Mouse (Mus musculus) liver, embryonic 11.5 days (tissue): Measurements from ENCODE around the gene Neo1. TPM values are rescaled to one million over a fixed set of nuclear protein-coding genes. Genes with fewer than 3 reads are reported as not detected.
A peak's percentile ranks its signal among the peaks of the same experiment; 100 is the strongest.
"Not testable (repeated sequence)": the region's sequence is repeated elsewhere in the genome, so short reads cannot be mapped to it uniquely, and the experiment has no call there.

Experiments
- ATAC-seq: fragments of 200-750 bp; cut with Nextera tagmentation; replicated peaks from 2 replicates; pipeline ENCODE4 v1.8.0; 2017; ENCODE audit warnings: moderate number of reproducible peaks, mild to moderate bottlenecking, moderate TSS enrichment, moderate library complexity; ENCODE audit not compliant: low FRiP score
- DNase-seq: peaks from one replicate; pipeline ENCODE4 v3.0.0-alpha.2; 2017; ENCODE audit warnings: low spot score
- H3K27ac ChIP-seq: fragments of 300-500 bp; sonication (generic); 2 replicates; pipeline ENCODE4 v1.5.1; 2014; ENCODE audit warnings: mild to moderate bottlenecking, low read depth, low read length, control low read depth
- H3K27me3 ChIP-seq: fragments of 300-500 bp; sonication (generic); replicated peaks from 2 replicates; pipeline ENCODE4 v1.6.1; 2014; ENCODE audit warnings: low read length, mixed read lengths; ENCODE audit not compliant: control insufficient read depth, insufficient read depth
- H3K36me3 ChIP-seq: fragments of 300-500 bp; sonication (generic); 2 replicates; pipeline ENCODE4 v1.6.1; 2014; ENCODE audit warnings: mild to moderate bottlenecking, low read length, moderate library complexity, mixed read lengths; ENCODE audit not compliant: control insufficient read depth, insufficient read depth
- H3K4me1 ChIP-seq: fragments of 300-500 bp; sonication (generic); replicated peaks from 2 replicates; pipeline ENCODE4 v1.6.1; 2014; ENCODE audit warnings: low read length, mixed read lengths; ENCODE audit not compliant: control insufficient read depth, insufficient read depth
- H3K4me2 ChIP-seq: fragments of 300-500 bp; sonication (generic); 2 replicates; pipeline ENCODE4 v1.6.1; 2014; ENCODE audit warnings: mild to moderate bottlenecking, control low read depth, moderate library complexity
- H3K4me3 ChIP-seq: fragments of 300-500 bp; sonication (generic); 2 replicates; pipeline ENCODE4 v1.5.1; 2014; ENCODE audit warnings: low read depth, low read length, control low read depth
- H3K9ac ChIP-seq: fragments of 300-500 bp; sonication (generic); 2 replicates; pipeline ENCODE4 v1.6.1; 2014; ENCODE audit warnings: low read depth, low read length, control low read depth
- H3K9me3 ChIP-seq: fragments of 300-500 bp; sonication (generic); 2 replicates; pipeline ENCODE4 v1.6.1; 2016; ENCODE audit warnings: low read length, inconsistent platforms, mixed read lengths; ENCODE audit not compliant: control insufficient read depth
- WGBS: fragments of 180-500 bp; shearing (Covaris S2); extraction: QIAGEN DNeasy Blood & Tissue Kit; methylation state at CpG from one replicate; pipeline ENCODE4 v1.1.7; 2014; 5-methylcytosine and 5-hydroxymethylcytosine counted together
- polyA plus RNA-seq: library from polyadenylated mRNA; unstranded; fragments of >200 nt; fragmentation: Nextera tagmentation; extraction: Ambion mirVana; gene quantifications from 2 replicates; pipeline ENCODE4 v1.2.1, GENCODE M21; 2014

The Neo1 gene
- polyA plus RNA-seq, 1 experiment from 2014 or later = 11.5 TPM

GRCm38 (mm10) chr9:58945910-58946309 is 90.3 kb downstream of the Neo1 start:
- not testable (repeated sequence) for H3K9ac ChIP-seq, H3K4me1 ChIP-seq, H3K36me3 ChIP-seq, H3K9me3 ChIP-seq, H3K4me2 ChIP-seq, H3K4me3 ChIP-seq, H3K27me3 ChIP-seq, H3K27ac ChIP-seq, DNase-seq
- 75% methylated on average over 1 of the region's 1 CpGs for WGBS
- ATAC-seq = 0 out of 2 replicates have a peak, but pooled peaks have one; percentile 56

DNA sequence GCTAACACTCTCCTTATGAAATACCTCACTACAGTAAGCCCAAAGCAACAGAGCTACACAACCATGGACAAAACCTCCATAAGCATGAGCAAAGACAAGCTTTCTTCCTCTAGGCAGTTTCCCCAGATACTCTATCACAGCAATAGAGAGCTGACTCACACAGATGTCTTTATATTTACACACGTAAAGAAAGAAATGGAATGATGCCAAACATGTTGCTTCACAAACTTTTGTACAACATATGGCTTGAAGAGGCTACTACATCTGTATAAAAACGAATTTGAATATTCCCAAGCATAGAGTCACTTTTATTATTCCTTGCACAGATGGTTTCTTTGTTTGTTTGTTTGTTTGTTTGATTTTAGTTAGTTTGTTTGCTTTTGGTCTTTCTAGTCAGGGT is 101.5 kb downstream of the Neo1 start:
- no peaks in the 10 kb centered on the region for H3K4me1 ChIP-seq
- H3K27me3 ChIP-seq = no peaks in the 10 kb centered on the region
- H3K9me3 ChIP-seq = no peaks in the 10 kb centered on the region
- no peak overlapping the region for H3K27ac ChIP-seq
- H3K4me3 ChIP-seq = no peak overlapping the region
- H3K4me2 ChIP-seq = no peak overlapping the region
- no peak overlapping the region for H3K9ac ChIP-seq
- 62% methylated on average over 2 of the region's 2 CpGs for WGBS
- no peaks in the 10 kb centered on the region for H3K36me3 ChIP-seq
- no peak for DNase-seq
- no peak for ATAC-seq

DNA sequence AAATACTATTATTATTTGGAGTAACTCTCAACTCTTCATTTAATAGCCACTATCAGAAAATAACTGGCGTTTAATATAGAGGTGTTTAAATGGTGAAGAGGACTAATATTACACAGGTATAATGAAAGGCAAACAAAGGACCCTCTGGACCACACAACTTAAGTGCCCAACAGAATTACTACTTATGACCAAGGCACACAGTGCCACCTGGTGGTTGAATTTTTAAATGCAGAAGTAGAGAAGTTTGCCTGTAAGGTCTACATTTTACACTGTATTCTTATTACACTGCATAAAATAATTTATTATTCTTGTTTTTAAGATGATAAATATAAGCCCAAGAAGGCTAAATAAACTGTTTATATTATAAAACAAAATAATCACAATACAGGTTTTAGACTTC is 108.1 kb downstream of the Neo1 start:
- Histone ChIP-seq H3K9me3 (no peaks in the 10 kb centered on the region), H3K4me2 (no peak overlapping the region), H3K36me3 (no peaks in the 10 kb centered on the region), H3K4me1 (no peaks in the 10 kb centered on the region), H3K4me3 (no peak overlapping the region), H3K9ac (no peak overlapping the region), H3K27ac (no peak overlapping the region), H3K27me3 (no peaks in the 10 kb centered on the region)
- no peak for DNase-seq
- ATAC-seq = no peak
- WGBS = 18% methylated on average over 1 of the region's 1 CpGs

DNA sequence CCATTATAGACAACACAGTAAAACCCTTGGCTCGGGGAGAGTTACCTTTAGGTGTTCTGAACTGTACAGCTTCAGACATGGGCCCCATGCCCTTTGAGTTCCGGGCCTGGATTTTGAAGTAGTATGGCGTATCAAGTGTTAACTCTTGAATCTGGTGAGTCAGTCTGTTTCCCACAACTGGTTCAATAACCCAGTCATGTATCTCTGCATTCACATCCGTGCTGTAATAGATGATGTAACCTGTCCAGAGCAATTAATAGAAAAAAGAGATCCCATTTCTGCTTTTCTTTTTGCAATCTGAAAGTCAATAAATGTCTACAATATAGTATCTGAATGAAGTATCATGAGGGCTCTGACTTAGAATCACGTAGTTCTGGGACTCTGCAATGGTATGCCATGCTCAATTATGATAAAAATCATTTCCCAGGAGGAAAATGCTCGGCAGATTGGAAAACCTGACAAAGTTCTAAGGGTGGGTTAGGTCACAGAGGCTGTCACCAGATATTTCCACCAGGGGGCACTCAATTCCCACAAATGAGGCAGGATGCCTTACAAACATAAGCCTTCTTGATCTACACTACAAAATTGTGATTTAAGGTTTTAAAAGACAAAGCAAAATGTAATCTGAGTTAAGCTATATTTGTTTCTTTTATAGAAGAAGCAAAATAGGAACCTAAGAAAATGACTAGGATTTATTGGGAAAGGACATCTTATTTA is 133.2 kb downstream of the Neo1 start:
- DNase-seq (no peak), ATAC-seq (no peak)
- WGBS = 51% methylated on average over 6 of the region's 6 CpGs
- no peaks in the 10 kb centered on the region for H3K4me1 ChIP-seq
- no peaks in the 10 kb centered on the region for H3K36me3 ChIP-seq
- H3K27me3 ChIP-seq = no peaks in the 10 kb centered on the region
- no peaks in the 10 kb centered on the region for H3K9me3 ChIP-seq
- H3K4me3 ChIP-seq = no peak overlapping the region
- no peak overlapping the region for H3K4me2 ChIP-seq
- no peak overlapping the region for H3K9ac ChIP-seq
- H3K27ac ChIP-seq = no peak overlapping the region

DNA sequence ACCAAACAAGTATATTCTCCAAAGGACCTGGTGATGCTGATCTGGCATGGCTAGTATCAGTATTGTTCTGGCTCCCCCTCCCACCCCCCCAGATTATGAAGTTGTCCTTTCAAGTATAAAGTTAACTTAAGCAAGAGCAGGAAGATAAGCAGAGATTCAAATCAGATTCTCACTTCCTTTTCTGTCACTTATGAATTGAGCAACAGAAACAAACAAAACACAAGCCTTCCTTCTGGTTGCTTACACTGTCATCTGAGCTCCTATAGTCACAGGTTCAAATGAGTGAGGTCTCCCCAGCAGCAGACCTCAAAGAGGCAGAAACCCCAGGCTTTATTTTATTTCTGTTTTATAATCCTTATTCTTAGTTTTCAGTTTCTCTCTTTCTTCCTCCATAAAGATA is 136.6 kb downstream of the Neo1 start:
- Histone ChIP-seq H3K9ac (no peak overlapping the region), H3K27me3 (no peaks in the 10 kb centered on the region), H3K4me2 (no peak overlapping the region), H3K9me3 (no peaks in the 10 kb centered on the region), H3K36me3 (no peaks in the 10 kb centered on the region), H3K4me3 (no peak overlapping the region), H3K27ac (no peak overlapping the region), H3K4me1 (no peaks in the 10 kb centered on the region)
- DNase-seq (no peak), ATAC-seq (no peak)

GRCm38 (mm10) chr9:58891840-58892640 is 144.2 kb downstream of the Neo1 start:
- no peak overlapping the region for H3K4me3 ChIP-seq
- ATAC-seq (no peak), DNase-seq (no peak)
- H3K4me2 ChIP-seq = no peak overlapping the region
- 76% methylated on average over 6 of the region's 6 CpGs for WGBS
- no peaks in the 10 kb centered on the region for H3K4me1 ChIP-seq
- 0 out of 2 replicates have a peak, but pooled peaks cover 2% of the 10 kb centered on the region for H3K36me3 ChIP-seq
- no peaks in the 10 kb centered on the region for H3K27me3 ChIP-seq
- H3K27ac ChIP-seq = no peak overlapping the region
- no peak overlapping the region for H3K9ac ChIP-seq
- no peaks in the 10 kb centered on the region for H3K9me3 ChIP-seq

- H3K4me3 ChIP-seq = no peak overlapping the region
- no peak for ATAC-seq
- H3K27ac ChIP-seq = no peak overlapping the region
- DNase-seq = no peak
- WGBS = 78% methylated on average over 8 of the region's 8 CpGs
- H3K4me1 ChIP-seq = no peaks in the 10 kb centered on the region
- no peak overlapping the region for H3K4me2 ChIP-seq
- no peaks in the 10 kb centered on the region for H3K9me3 ChIP-seq
- H3K9ac ChIP-seq = no peak overlapping the region
- no peaks in the 10 kb centered on the region for H3K27me3 ChIP-seq
- H3K36me3 ChIP-seq = 0 out of 2 replicates have a peak, but pooled peaks cover 2% of the 10 kb centered on the region
Measured at GRCm38 (mm10) chr9:58890893-58891292, 145.3 kb downstream of the Neo1 start.

DNA sequence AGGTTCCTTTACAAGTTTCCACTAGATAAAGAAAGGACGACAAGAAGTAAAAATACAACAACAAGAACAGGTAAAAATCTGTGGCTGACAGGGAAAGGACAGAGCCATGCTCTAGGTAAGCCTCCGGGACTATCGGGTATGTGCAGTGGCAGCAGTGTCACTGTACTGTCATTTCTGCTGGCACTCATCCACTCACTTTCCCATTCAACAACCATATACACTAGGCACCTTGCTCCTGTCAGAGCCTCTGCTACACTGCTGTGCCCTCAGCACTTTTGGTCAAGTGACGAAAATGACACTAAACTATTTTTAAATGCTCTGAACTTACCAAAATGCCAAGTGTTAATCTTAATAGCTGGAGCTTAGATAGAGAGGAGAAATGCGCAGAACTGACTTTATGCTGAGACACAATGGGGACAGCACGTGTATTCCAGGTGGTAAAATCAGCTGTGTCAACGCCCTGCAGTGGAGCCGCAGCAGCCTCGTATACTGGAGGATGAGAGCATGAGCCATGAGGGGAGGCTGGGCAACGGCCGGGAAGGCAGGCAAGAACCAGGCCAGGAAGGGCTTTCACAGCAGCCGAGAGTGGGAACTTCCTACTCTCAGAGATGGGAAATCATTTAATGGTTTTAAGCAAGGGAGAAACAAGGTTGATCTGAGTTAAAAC is 146.3 kb downstream of the Neo1 start:
- DNase-seq (no peak), ATAC-seq (no peak)
- Histone ChIP-seq H3K9ac (no peak overlapping the region), H3K27ac (no peak overlapping the region), H3K27me3 (no peaks in the 10 kb centered on the region), H3K4me1 (no peaks in the 10 kb centered on the region), H3K4me3 (no peak overlapping the region), H3K4me2 (no peak overlapping the region), H3K36me3 (0 out of 2 replicates have a peak, but pooled peaks cover 2% of the 10 kb centered on the region), H3K9me3 (no peaks in the 10 kb centered on the region)
- 84% methylated on average over 12 of the region's 12 CpGs for WGBS
